ENCODE assay signal across 13 mouse cellular contexts in the genomic region with DNA sequence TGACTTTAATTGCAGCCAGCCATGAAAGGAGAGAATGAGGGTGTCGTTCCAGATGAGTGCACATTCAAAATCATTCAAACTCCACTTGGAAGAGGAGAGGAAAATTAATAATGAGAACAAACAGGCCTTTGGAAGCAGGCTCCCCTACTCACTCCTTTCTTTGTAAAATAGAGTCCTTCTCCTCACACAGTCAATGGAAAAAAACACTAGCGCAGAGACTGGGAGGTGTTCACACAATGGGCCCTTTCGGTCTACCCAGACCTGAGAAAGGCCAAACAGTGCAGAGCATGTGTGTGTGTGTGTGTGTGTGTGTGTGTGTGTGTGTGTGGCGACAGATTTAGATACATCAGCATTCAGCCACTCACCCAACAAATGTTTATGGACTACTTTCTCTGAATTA. TPM values are rescaled to one million over a fixed set of nuclear protein-coding genes. Genes with fewer than 3 reads are reported as not detected.
DNase-seq lines count a peak whose midpoint lies in the region; ATAC-seq and TF ChIP-seq lines count a peak whose summit lies in the region.
"Had no signal": no experiment of that assay in that cellular context is flagged by ENCODE, and none has a peak within 500 bp of the region (broad histone marks: within the 10 kb centered on the region; RNA-seq: fewer than 3 reads in every experiment).

No protein-coding gene starts in this region.

- TF ChIP-seq POLR2A in brain, embryonic 14.5 days (IDR thresholded peaks at IDR 0.05; ENCODE audit: borderline replicate concordance, extremely low read depth, insufficient read depth, insufficient read length, poor library complexity, severe bottlenecking), result no peak

- H3K4me1 ChIP-seq in kidney, embryonic 15.5 days, result 0 out of 2 replicates have a peak, but pooled peaks cover 4% of the 10 kb centered on the region
- peaks cover 36% of the 10 kb centered on the region for H3K4me1 ChIP-seq in hindbrain, embryonic 10.5 days (replicated peaks)
- H3K4me1 ChIP-seq in midbrain, embryonic 14.5 days (ENCODE audit: control insufficient read depth, insufficient read depth, low read length), result peaks cover under 1% of the 10 kb centered on the region; the same call in 1 of the 2 replicates
- H3K4me1 ChIP-seq: liver, embryonic 13.5 days had no signal

- no peak for DNase-seq in kidney, adult 11 months
- peak; percentile 92 for DNase-seq in brain, embryonic 14.5 days (ENCODE audit: low read depth)
- peak; percentile 58 for DNase-seq in hindbrain, embryonic 10.5 days (ENCODE audit: low spot score)
- peak; percentile 25 for DNase-seq in midbrain, embryonic 14.5 days
- DNase-seq in lung, adult 18-20 months, result no peak
- no peak for DNase-seq in cerebellum, adult 11 months
- no peak for DNase-seq in kidney, postnatal 25 days
- DNase-seq: adrenal gland, adult 2 months; B cell, adult 2 months; heart, postnatal 36 days; liver, embryonic 13.5 days had no signal

- ATAC-seq in kidney, embryonic 15.5 days (replicated peaks; ENCODE audit: low FRiP score), result no peak
- ATAC-seq in midbrain, embryonic 14.5 days (ENCODE audit: low FRiP score, low TSS enrichment), result peak; percentile 66; the same call in 1 of the 2 replicates

- H3K9me3 ChIP-seq in kidney, embryonic 15.5 days (replicated peaks), result no peaks in the 10 kb centered on the region
- no peaks in the 10 kb centered on the region for H3K9me3 ChIP-seq in hindbrain, embryonic 10.5 days
- H3K9me3 ChIP-seq in midbrain, embryonic 14.5 days (ENCODE audit: control insufficient read depth, low read length), result no peaks in the 10 kb centered on the region
- H3K9me3 ChIP-seq: liver, embryonic 13.5 days had no signal

- H3K9ac ChIP-seq in kidney, embryonic 15.5 days, result no peak overlapping the region
- no peak overlapping the region for H3K9ac ChIP-seq in midbrain, embryonic 14.5 days (replicated peaks; ENCODE audit: low read length)
- H3K9ac ChIP-seq: liver, embryonic 13.5 days had no signal

- 0 out of 2 replicates have a peak overlapping the region, but pooled peaks have one; percentile 30 for H3K27ac ChIP-seq in kidney, embryonic 15.5 days
- peak overlapping the region; percentile 76 for H3K27ac ChIP-seq in hindbrain, embryonic 10.5 days
- H3K27ac ChIP-seq in midbrain, embryonic 14.5 days (replicated peaks; ENCODE audit: low read depth, low read length), result no peak overlapping the region
- H3K27ac ChIP-seq: left cerebral cortex, adult 2 months; liver, embryonic 13.5 days had no signal

- H3K4me2 ChIP-seq in kidney, embryonic 15.5 days, result no peak overlapping the region
- no peak overlapping the region for H3K4me2 ChIP-seq in midbrain, embryonic 14.5 days (ENCODE audit: low read length)
- H3K4me2 ChIP-seq: liver, embryonic 13.5 days had no signal

- H3K27me3 ChIP-seq in kidney, embryonic 15.5 days, result no peaks in the 10 kb centered on the region
- no peaks in the 10 kb centered on the region for H3K27me3 ChIP-seq in hindbrain, embryonic 10.5 days (ENCODE audit: insufficient read depth, poor library complexity, severe bottlenecking)
- H3K27me3 ChIP-seq in midbrain, embryonic 14.5 days (ENCODE audit: control insufficient read depth, insufficient read depth, low read length), result no peaks in the 10 kb centered on the region

- no peaks in the 10 kb centered on the region for H3K36me3 ChIP-seq in kidney, embryonic 15.5 days
- H3K36me3 ChIP-seq in hindbrain, embryonic 10.5 days, result no peaks in the 10 kb centered on the region
- H3K36me3 ChIP-seq in midbrain, embryonic 14.5 days (ENCODE audit: control insufficient read depth, insufficient read depth, low read length), result no peaks in the 10 kb centered on the region
- H3K36me3 ChIP-seq: liver, embryonic 13.5 days had no signal

- TF ChIP-seq CTCF in brain, embryonic 14.5 days (IDR thresholded peaks at IDR 0.05; ENCODE audit: borderline replicate concordance, extremely low read depth, insufficient read depth, insufficient read length), result no peak

- 65% methylated on average over 4 of the region's 4 CpGs for WGBS in kidney, embryonic 15.5 days
- 38% methylated on average over 4 of the region's 4 CpGs for WGBS in hindbrain, embryonic 10.5 days
- WGBS in midbrain, embryonic 14.5 days, result 23% methylated on average over 4 of the region's 4 CpGs

- no peak overlapping the region for H3K4me3 ChIP-seq in kidney, embryonic 15.5 days (replicated peaks)
- H3K4me3 ChIP-seq in hindbrain, embryonic 10.5 days, result no peak overlapping the region
- H3K4me3 ChIP-seq in midbrain, embryonic 14.5 days (replicated peaks; ENCODE audit: low read depth, low read length), result no peak overlapping the region
- H3K4me3 ChIP-seq: left cerebral cortex, adult 2 months; liver, embryonic 13.5 days had no signal

RNA-seq across cellular contexts. Expression of gene Lrig1, which starts 56.0 kb away (rescaled TPM):
- polyA plus RNA-seq in kidney, embryonic 15.5 days (2015; fragmentation: Nextera tagmentation; extraction: Ambion mirVana), result 7.3 and 8.1 TPM in 2 replicates
- polyA plus RNA-seq in brain, embryonic 14.5 days (2012; rRNA removed), result 27.4 and 39.1 TPM in 2 replicates
- polyA plus RNA-seq in hindbrain, embryonic 10.5 days (2016; fragmentation: Nextera tagmentation; extraction: Ambion mirVana), result 12.7 and 14.4 TPM in 2 replicates
- 17.1 and 18.7 TPM in 2 replicates for polyA plus RNA-seq in midbrain, embryonic 14.5 days (2014; fragmentation: Nextera tagmentation; extraction: Ambion mirVana)

Comparison
In these comparisons a context has a peak if more than half of its experiments do, and no peak if none do; other contexts are left out.
1. DNase-seq: peak in brain, embryonic 14.5 days (single experiment), hindbrain, embryonic 10.5 days (single experiment) and midbrain, embryonic 14.5 days (single experiment); none in kidney, adult 11 months (single experiment), lung, adult 18-20 months (0 of 2), cerebellum, adult 11 months (single experiment) and kidney, postnatal 25 days (0 of 2).